Mouse (Mus musculus) MEL (cell line): Measurements from ENCODE around the gene Ubash3b.

Source experiments
- CHD2 ChIP-seq: IDR thresholded peaks from 2 replicates; pipeline ENCODE4 v1.6.1; 2011; ENCODE audit warnings: low read length, improper control_type of control experiment
- CTCF ChIP-seq, 3 experiments: IDR thresholded peaks in 2 of 3; conservative IDR thresholded peaks in 1 of 3; 2 replicates each; pipeline ENCODE4 v1.5.1; 2011 to 2012; ENCODE audit warnings: low read length in 3 of 3, low read depth in 2 of 3, mild to moderate bottlenecking in 2 of 3, improper control_type of control experiment in 1 of 3, inconsistent platforms in 1 of 3, mixed read lengths in 1 of 3, moderate library complexity in 1 of 3; ENCODE audit not compliant: control insufficient read depth in 1 of 3, insufficient read depth in 1 of 3, poor library complexity in 1 of 3, severe bottlenecking in 1 of 3
- EP300 ChIP-seq, 2 experiments: IDR thresholded peaks; 2 replicates each; pipeline ENCODE4 v1.6.1; 2011; ENCODE audit warnings: improper control_type of control experiment in 2 of 2, low read length in 2 of 2, low read depth in 1 of 2, mild to moderate bottlenecking in 1 of 2
- GABPA ChIP-seq: IDR thresholded peaks from 2 replicates; pipeline ENCODE4 v1.6.1; 2012; ENCODE audit warnings: low read depth, mild to moderate bottlenecking, inconsistent platforms, low read length, improper control_type of control experiment, moderate library complexity
- GATA1 ChIP-seq: IDR thresholded peaks from 2 replicates; pipeline ENCODE4 v1.6.1; 2011; ENCODE audit warnings: low read depth, low read length, improper control_type of control experiment
- POLR2A ChIP-seq, 2 experiments: IDR thresholded peaks; 2 replicates each; pipeline ENCODE4 v1.6.1; 2011 to 2012; ENCODE audit warnings: low read length in 2 of 2, mild to moderate bottlenecking in 2 of 2, control low read depth in 1 of 2, improper control_type of control experiment in 1 of 2, low read depth in 1 of 2, moderate library complexity in 1 of 2; ENCODE audit not compliant: control insufficient read depth in 1 of 2, insufficient read depth in 1 of 2, poor library complexity in 1 of 2
- ZMIZ1 ChIP-seq: IDR thresholded peaks from 2 replicates; pipeline ENCODE4 v1.6.1; 2012; ENCODE audit warnings: low read depth, mild to moderate bottlenecking, inconsistent platforms, low read length, improper control_type of control experiment, moderate library complexity

DNA sequence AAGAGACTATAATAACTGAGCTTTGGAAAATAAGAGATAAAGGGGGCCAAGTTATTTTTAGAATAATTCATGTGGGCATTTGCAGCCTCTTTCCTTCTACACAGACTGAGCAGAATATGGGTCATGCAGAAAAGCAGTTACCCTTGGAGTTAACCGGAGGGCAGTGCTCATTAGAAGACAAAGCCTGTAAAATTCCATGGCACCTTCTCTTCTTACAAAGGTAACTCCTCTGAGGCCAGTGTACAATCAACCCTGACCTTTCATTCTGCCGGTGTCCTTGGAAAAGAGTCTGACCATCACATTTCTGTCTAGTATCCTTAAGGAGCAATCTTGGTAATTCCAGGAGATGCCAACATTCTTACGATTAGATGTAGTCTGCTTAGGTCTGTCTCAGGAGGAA is 120.1 kb downstream of the Ubash3b start:
- TF ChIP-seq CTCF (IDR thresholded peaks at IDR 0.05 in 2 of 3, conservative IDR thresholded peaks at IDR 0.05 in 1 of 3; ENCODE audit: control insufficient read depth in 1 of 3, insufficient read depth in 1 of 3, low read depth in 2 of 3, low read length in 3 of 3, poor library complexity in 1 of 3, severe bottlenecking in 1 of 3) (no peak), GABPA (no peak), GATA1 (no peak), EP300 (IDR thresholded peaks at IDR 0.05; ENCODE audit: low read depth in 1 of 2, low read length in 2 of 2) (no peak), CHD2 (no peak), ZMIZ1 (no peak), POLR2A (IDR thresholded peaks at IDR 0.05; ENCODE audit: control insufficient read depth in 1 of 2, insufficient read depth in 1 of 2, low read depth in 1 of 2, low read length in 2 of 2, poor library complexity in 1 of 2) (no peak)
